Mouse (Mus musculus): Measurements from ENCODE around the gene Ttc13. TPM values are rescaled to one million over a fixed set of nuclear protein-coding genes. Genes with fewer than 3 reads are reported as not detected.

The Ttc13 gene
- polyA plus RNA-seq, 1 experiment from 2014 or later = 29.0 TPM

DNA sequence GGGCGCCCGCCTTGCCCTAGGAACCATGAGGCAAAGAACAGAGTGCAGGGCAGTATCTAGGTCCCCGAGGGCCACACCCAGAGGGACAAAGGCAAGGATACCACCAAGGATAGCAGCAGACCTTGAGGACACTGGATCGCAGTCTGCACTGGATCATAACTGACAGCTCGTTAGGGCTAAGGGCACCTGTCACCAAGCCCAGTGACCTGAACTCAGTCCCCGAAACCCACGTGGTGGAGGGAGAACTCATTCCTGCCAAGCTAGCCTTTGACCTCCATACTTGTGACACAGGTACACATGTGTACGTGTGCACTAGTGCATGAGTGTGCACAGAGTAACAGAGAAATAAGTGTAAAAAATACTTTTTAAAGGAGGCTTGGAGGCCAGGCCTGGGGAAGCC is 6.0 kb downstream of the Ttc13 start:
- Histone ChIP-seq H3K27ac (no peak overlapping the region), H3K9ac (ENCODE audit: low read depth, low read length) (no peak overlapping the region), H3K36me3 (ENCODE audit: insufficient read depth, low read length) (peaks cover 18% of the 10 kb centered on the region), H3K4me3 (replicated peaks; ENCODE audit: low read depth, low read length) (no peak overlapping the region), H3K4me2 (ENCODE audit: low read length) (no peak overlapping the region), H3K27me3 (ENCODE audit: insufficient read depth, low read length) (no peaks in the 10 kb centered on the region), H3K4me1 (replicated peaks; ENCODE audit: insufficient read depth, low read length) (peaks cover 5% of the 10 kb centered on the region), H3K9me3 (replicated peaks; ENCODE audit: low read length) (no peaks in the 10 kb centered on the region)
- TF ChIP-seq CTCF (IDR thresholded peaks at IDR 0.05; ENCODE audit: low read depth) = no peak
- DNase-seq (ENCODE audit: low spot score) (no peak), ATAC-seq (replicated peaks; ENCODE audit: low FRiP score, low read depth) (no peak)
- WGBS = 77% methylated on average over 8 of the region's 8 CpGs

GRCm38 (mm10) chr8:124713207-124713606 is 8.6 kb downstream of the Ttc13 start:
- TF ChIP-seq CTCF (IDR thresholded peaks at IDR 0.05; ENCODE audit: low read depth) = no peak
- no peak overlapping the region for H3K9ac ChIP-seq (ENCODE audit: low read depth, low read length)
- 90% methylated on average over 6 of the region's 6 CpGs for WGBS
- H3K4me2 ChIP-seq (ENCODE audit: low read length) = no peak overlapping the region
- DNase-seq (ENCODE audit: low spot score) (no peak), ATAC-seq (replicated peaks; ENCODE audit: low FRiP score, low read depth) (no peak)
- H3K9me3 ChIP-seq (replicated peaks; ENCODE audit: low read length) = no peaks in the 10 kb centered on the region
- no peaks in the 10 kb centered on the region for H3K27me3 ChIP-seq (ENCODE audit: insufficient read depth, low read length)
- peaks cover 30% of the 10 kb centered on the region for H3K36me3 ChIP-seq (ENCODE audit: insufficient read depth, low read length)
- no peak overlapping the region for H3K4me3 ChIP-seq (replicated peaks; ENCODE audit: low read depth, low read length)
- H3K4me1 ChIP-seq (replicated peaks; ENCODE audit: insufficient read depth, low read length) = no peaks in the 10 kb centered on the region
- H3K27ac ChIP-seq = no peak overlapping the region

DNA sequence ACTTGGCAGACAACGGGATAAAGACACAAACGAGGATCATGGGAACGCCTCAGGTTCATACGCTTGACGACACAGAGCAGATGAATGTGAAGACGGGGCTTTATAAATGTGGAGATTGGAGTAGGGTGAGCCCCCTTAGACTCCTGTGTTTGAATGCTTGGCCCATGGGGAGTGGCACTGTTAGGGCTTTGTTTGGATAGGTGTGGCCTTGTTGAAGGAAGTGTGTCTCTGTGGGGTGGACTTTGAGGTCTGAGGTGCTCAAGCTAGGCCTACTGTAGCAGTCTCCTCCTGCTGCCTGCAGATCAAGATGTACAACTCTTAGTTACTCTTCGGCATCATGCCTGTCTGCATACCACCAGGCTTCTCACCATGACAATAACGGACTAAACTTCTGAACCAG is 16.0 kb downstream of the Ttc13 start:
- Histone ChIP-seq H3K4me3 (replicated peaks; ENCODE audit: low read depth, low read length) (no peak overlapping the region), H3K36me3 (ENCODE audit: insufficient read depth, low read length) (peaks cover 32% of the 10 kb centered on the region; the same call in 1 of the 2 replicates), H3K9ac (ENCODE audit: low read depth, low read length) (no peak overlapping the region), H3K27ac (no peak overlapping the region), H3K27me3 (ENCODE audit: insufficient read depth, low read length) (no peaks in the 10 kb centered on the region), H3K4me1 (replicated peaks; ENCODE audit: insufficient read depth, low read length) (no peaks in the 10 kb centered on the region), H3K4me2 (ENCODE audit: low read length) (no peak overlapping the region), H3K9me3 (replicated peaks; ENCODE audit: low read length) (no peaks in the 10 kb centered on the region)
- DNase-seq (ENCODE audit: low spot score) (no peak), ATAC-seq (replicated peaks; ENCODE audit: low FRiP score, low read depth) (no peak)
- TF ChIP-seq CTCF (IDR thresholded peaks at IDR 0.05; ENCODE audit: low read depth) = no peak
- WGBS = 95% methylated on average over 8 of the region's 8 CpGs

DNA sequence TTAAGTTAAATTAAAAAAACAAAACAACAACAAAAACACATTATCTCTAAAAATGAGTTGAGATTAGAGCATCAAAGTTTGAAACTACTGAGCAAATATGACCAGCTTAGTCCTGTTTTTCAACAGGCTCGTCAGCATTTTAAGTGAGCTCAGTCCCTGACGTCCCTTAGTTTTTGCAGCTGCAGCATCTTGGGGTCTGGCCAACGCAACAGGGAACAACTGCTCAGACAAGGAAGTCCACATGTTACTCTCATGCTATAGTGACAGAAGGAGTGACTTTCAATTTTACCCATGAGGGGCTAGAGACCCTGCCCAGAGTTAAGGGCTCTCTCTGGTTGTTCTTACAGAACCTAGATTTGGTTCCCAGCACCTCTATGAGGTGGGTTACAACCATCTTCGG is 17.4 kb downstream of the Ttc13 start:
- H3K27ac ChIP-seq = no peak overlapping the region
- no peak for TF ChIP-seq CTCF (IDR thresholded peaks at IDR 0.05; ENCODE audit: low read depth)
- H3K27me3 ChIP-seq (ENCODE audit: insufficient read depth, low read length) = no peaks in the 10 kb centered on the region
- H3K4me1 ChIP-seq (replicated peaks; ENCODE audit: insufficient read depth, low read length) = no peaks in the 10 kb centered on the region
- H3K4me3 ChIP-seq (replicated peaks; ENCODE audit: low read depth, low read length) = no peak overlapping the region
- DNase-seq (ENCODE audit: low spot score) = no peak
- WGBS = 82% methylated on average over 4 of the region's 4 CpGs
- no peak overlapping the region for H3K4me2 ChIP-seq (ENCODE audit: low read length)
- H3K9ac ChIP-seq (ENCODE audit: low read depth, low read length) = no peak overlapping the region
- no peaks in the 10 kb centered on the region for H3K9me3 ChIP-seq (replicated peaks; ENCODE audit: low read length)
- H3K36me3 ChIP-seq (ENCODE audit: insufficient read depth, low read length) = peaks cover 27% of the 10 kb centered on the region; the same call in 1 of the 2 replicates
- ATAC-seq (replicated peaks; ENCODE audit: low FRiP score, low read depth) = no peak

- H3K4me3 ChIP-seq (replicated peaks; ENCODE audit: low read depth, low read length) = no peak overlapping the region
- H3K27ac ChIP-seq = no peak overlapping the region
- peaks cover 24% of the 10 kb centered on the region; the same call in 1 of the 2 replicates for H3K36me3 ChIP-seq (ENCODE audit: insufficient read depth, low read length)
- no peak overlapping the region for H3K4me2 ChIP-seq (ENCODE audit: low read length)
- no peaks in the 10 kb centered on the region for H3K4me1 ChIP-seq (replicated peaks; ENCODE audit: insufficient read depth, low read length)
- H3K9me3 ChIP-seq (replicated peaks; ENCODE audit: low read length) = no peaks in the 10 kb centered on the region
- DNase-seq (ENCODE audit: low spot score) (no peak), ATAC-seq (replicated peaks; ENCODE audit: low FRiP score, low read depth) (no peak)
- H3K27me3 ChIP-seq (ENCODE audit: insufficient read depth, low read length) = no peaks in the 10 kb centered on the region
- TF ChIP-seq CTCF (IDR thresholded peaks at IDR 0.05; ENCODE audit: low read depth) = no peak
- 61% methylated on average over 4 of the region's 4 CpGs for WGBS
- H3K9ac ChIP-seq (ENCODE audit: low read depth, low read length) = no peak overlapping the region
These were observed 18.3 kb downstream of the Ttc13 start for GRCm38 (mm10) chr8:124703526-124703925.

GRCm38 (mm10) chr8:124702183-124702582 is 19.6 kb downstream of the Ttc13 start:
- Histone ChIP-seq H3K4me1 (replicated peaks; ENCODE audit: insufficient read depth, low read length) (no peaks in the 10 kb centered on the region), H3K27ac (no peak overlapping the region), H3K36me3 (ENCODE audit: insufficient read depth, low read length) (peaks cover 26% of the 10 kb centered on the region), H3K4me3 (replicated peaks; ENCODE audit: low read depth, low read length) (no peak overlapping the region), H3K9me3 (replicated peaks; ENCODE audit: low read length) (no peaks in the 10 kb centered on the region), H3K4me2 (ENCODE audit: low read length) (no peak overlapping the region), H3K27me3 (ENCODE audit: insufficient read depth, low read length) (no peaks in the 10 kb centered on the region), H3K9ac (ENCODE audit: low read depth, low read length) (no peak overlapping the region)
- no peak for TF ChIP-seq CTCF (IDR thresholded peaks at IDR 0.05; ENCODE audit: low read depth)
- WGBS = 87% methylated on average over 3 of the region's 3 CpGs
- ATAC-seq (replicated peaks; ENCODE audit: low FRiP score, low read depth) (no peak), DNase-seq (ENCODE audit: low spot score) (no peak)

DNA sequence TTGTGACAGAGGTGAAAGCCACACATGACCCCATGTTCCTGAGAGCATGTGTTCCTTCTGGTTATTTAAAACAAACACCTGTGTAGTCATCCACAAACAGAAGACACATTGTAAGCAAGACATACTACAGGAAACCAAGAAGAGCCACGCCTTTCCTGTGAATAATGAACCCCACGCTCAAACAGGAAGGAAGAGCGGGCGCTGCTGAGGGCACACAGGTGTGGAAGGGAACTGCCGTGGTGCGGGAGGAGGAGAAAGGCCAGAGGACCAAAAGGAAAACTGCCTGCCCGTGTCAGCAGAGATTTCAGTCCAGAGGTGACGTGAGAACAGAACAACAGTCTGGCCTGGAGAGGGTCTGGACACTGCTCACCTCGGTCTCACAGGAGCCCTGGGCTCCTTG is 20.8 kb downstream of the Ttc13 start:
- peaks cover 27% of the 10 kb centered on the region for H3K36me3 ChIP-seq (ENCODE audit: insufficient read depth, low read length)
- no peaks in the 10 kb centered on the region for H3K27me3 ChIP-seq (ENCODE audit: insufficient read depth, low read length)
- DNase-seq (ENCODE audit: low spot score) (no peak), ATAC-seq (replicated peaks; ENCODE audit: low FRiP score, low read depth) (no peak)
- H3K4me3 ChIP-seq (replicated peaks; ENCODE audit: low read depth, low read length) = no peak overlapping the region
- H3K4me1 ChIP-seq (replicated peaks; ENCODE audit: insufficient read depth, low read length) = no peaks in the 10 kb centered on the region
- TF ChIP-seq CTCF (IDR thresholded peaks at IDR 0.05; ENCODE audit: low read depth) = no peak
- H3K9ac ChIP-seq (ENCODE audit: low read depth, low read length) = no peak overlapping the region
- H3K4me2 ChIP-seq (ENCODE audit: low read length) = no peak overlapping the region
- H3K27ac ChIP-seq = no peak overlapping the region
- H3K9me3 ChIP-seq (replicated peaks; ENCODE audit: low read length) = no peaks in the 10 kb centered on the region
- WGBS = 70% methylated on average over 9 of the region's 9 CpGs

All from kidney, postnatal 0 days (tissue).